Mouse (Mus musculus) brown adipose tissue, adult 24 weeks (tissue): ENCODE data around the gene Lca5. TPM values are rescaled to one million over a fixed set of nuclear protein-coding genes. Genes with fewer than 3 reads are reported as not detected.

ENCODE experiments used
- H3K27ac ChIP-seq: fragments of 200-500 bp; replicated peaks from 2 replicates; pipeline ENCODE4 v1.5.1; 2012; ENCODE audit warnings: low read depth, mild to moderate bottlenecking, low read length
- H3K4me1 ChIP-seq: fragments of 200-500 bp; 2 replicates; pipeline ENCODE4 v1.6.1; 2012; ENCODE audit warnings: low read length, mixed read lengths; ENCODE audit not compliant: control insufficient read depth, insufficient read depth, insufficient read length
- H3K4me3 ChIP-seq: fragments of 200-500 bp; 2 replicates; pipeline ENCODE4 v1.5.1; 2012; ENCODE audit warnings: low read depth, mild to moderate bottlenecking, low read length, moderate library complexity; ENCODE audit not compliant: insufficient read depth
- polyA plus RNA-seq: library from polyadenylated mRNA; stranded (reverse); fragments of >200 nt; gene quantifications from 2 replicates; pipeline ENCODE4 v1.2.4, GENCODE M21; 2012; ENCODE audit not compliant: missing spikeins, insufficient read depth, insufficient read length

Lca5 gene
- 1.3 and 1.5 TPM in 2 replicates for polyA plus RNA-seq

GRCm38 (mm10) chr9:83440392-83441357 lies at the start of gene Lca5:
Lca5 (minus strand) TSS chr9:83441127.
- no peaks in the 10 kb centered on the region for H3K4me1 ChIP-seq
- H3K4me3 ChIP-seq: peak within 1 kb of the TSS; percentile 90
- peak within 1 kb of the TSS; percentile 61; the same call in 1 of the 2 replicates for H3K27ac ChIP-seq

- Histone ChIP-seq H3K4me3 (no peak overlapping the region), H3K4me1 (no peaks in the 10 kb centered on the region), H3K27ac (no peak overlapping the region)
These were observed 47.7 kb upstream of the Lca5 start for GRCm38 (mm10) chr9:83488491-83489210.

- H3K27ac ChIP-seq: no peak overlapping the region
- H3K4me3 ChIP-seq: no peak overlapping the region
- no peaks in the 10 kb centered on the region for H3K4me1 ChIP-seq
These were observed 47.0 kb upstream of the Lca5 start for GRCm38 (mm10) chr9:83487771-83488470.

GRCm38 (mm10) chr9:83485966-83486365 lies 45.0 kb upstream of the Lca5 start:
- no peak overlapping the region for H3K27ac ChIP-seq
- no peaks in the 10 kb centered on the region for H3K4me1 ChIP-seq
- H3K4me3 ChIP-seq: no peak overlapping the region

- Histone ChIP-seq H3K27ac (no peak overlapping the region), H3K4me1 (no peaks in the 10 kb centered on the region)
These were observed 44.4 kb upstream of the Lca5 start for GRCm38 (mm10) chr9:83485357-83485756.

GRCm38 (mm10) chr9:83483419-83483818 lies 42.5 kb upstream of the Lca5 start:
- no peaks in the 10 kb centered on the region for H3K4me1 ChIP-seq
- H3K4me3 ChIP-seq: no peak overlapping the region
- no peak overlapping the region for H3K27ac ChIP-seq

More at GRCm38 (mm10) chr9:83485357-83485756, 44.4 kb upstream of the Lca5 start:
- no peak overlapping the region for H3K4me3 ChIP-seq

GRCm38 (mm10) chr9:83482176-83482949 lies 41.4 kb upstream of the Lca5 start:
- H3K27ac ChIP-seq: no peak overlapping the region
- no peak overlapping the region for H3K4me3 ChIP-seq
- no peaks in the 10 kb centered on the region for H3K4me1 ChIP-seq

- Histone ChIP-seq H3K27ac (no peak overlapping the region), H3K4me3 (no peak overlapping the region), H3K4me1 (no peaks in the 10 kb centered on the region)
These were observed 28.9 kb upstream of the Lca5 start for GRCm38 (mm10) chr9:83469871-83470270.

GRCm38 (mm10) chr9:83447771-83448170 lies 6.8 kb upstream of the Lca5 start:
- peak overlapping the region; percentile 51 for H3K4me3 ChIP-seq
- H3K4me1 ChIP-seq: no peaks in the 10 kb centered on the region
- peak overlapping the region; percentile 29 for H3K27ac ChIP-seq

GRCm38 (mm10) chr9:83447176-83447575 lies 6.2 kb upstream of the Lca5 start:
- Histone ChIP-seq H3K4me1 (no peaks in the 10 kb centered on the region), H3K4me3 (peak overlapping the region; percentile 9; the same call in 1 of the 2 replicates), H3K27ac (no peak overlapping the region)

GRCm38 (mm10) chr9:83437621-83438020 lies 3.3 kb downstream of the Lca5 start:
- Histone ChIP-seq H3K4me3 (no peak overlapping the region), H3K27ac (no peak overlapping the region), H3K4me1 (no peaks in the 10 kb centered on the region)

- H3K27ac ChIP-seq: no peak overlapping the region
- no peaks in the 10 kb centered on the region for H3K4me1 ChIP-seq
- H3K4me3 ChIP-seq: no peak overlapping the region
These were observed 6.4 kb downstream of the Lca5 start for GRCm38 (mm10) chr9:83434489-83434888.

- Histone ChIP-seq H3K4me3 (no peak overlapping the region), H3K27ac (no peak overlapping the region), H3K4me1 (no peaks in the 10 kb centered on the region)
These were observed 7.3 kb downstream of the Lca5 start for GRCm38 (mm10) chr9:83433661-83434060.

- H3K4me1 ChIP-seq: no peaks in the 10 kb centered on the region
These were observed 13.0 kb downstream of the Lca5 start for GRCm38 (mm10) chr9:83427926-83428325.

More at GRCm38 (mm10) chr9:83427926-83428325, 13.0 kb downstream of the Lca5 start:
- H3K4me3 ChIP-seq: no peak overlapping the region
- no peak overlapping the region for H3K27ac ChIP-seq
